Mouse (Mus musculus): ENCODE measurements around the gene Gm21616.
"Not testable (repeated sequence)": the region's sequence is repeated elsewhere in the genome, so short reads cannot be mapped to it uniquely, and the experiment has no call there.

The Gm21616 gene

DNA sequence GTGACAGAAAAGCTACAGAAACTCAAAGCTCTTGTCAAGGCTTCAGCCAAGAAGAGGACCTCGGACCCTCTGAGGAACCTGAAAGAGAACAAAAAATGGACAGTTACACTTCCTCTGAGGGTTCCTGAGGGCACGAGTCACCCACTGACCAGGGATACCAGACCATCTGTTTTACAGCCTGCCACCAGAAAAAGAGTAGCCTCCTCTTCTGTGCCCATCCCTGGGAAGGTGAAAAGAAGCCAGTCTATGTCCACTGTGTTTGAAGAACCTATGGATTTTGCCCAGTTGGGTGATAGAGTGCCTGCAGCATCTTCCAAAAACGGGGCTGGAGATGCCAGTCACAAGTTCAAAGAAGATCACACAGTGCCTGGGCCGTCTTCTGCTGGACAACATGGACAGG is at the start of gene Gm21616:
Gene Gm21616 (plus strand): TSS at position 301 of the 400 bp plus-strand sequence.
- in situ Hi-C loops (cut with MboI) = not testable (repeated sequence)
